Mouse (Mus musculus): ENCODE measurements around the gene Reg3g.

DNA sequence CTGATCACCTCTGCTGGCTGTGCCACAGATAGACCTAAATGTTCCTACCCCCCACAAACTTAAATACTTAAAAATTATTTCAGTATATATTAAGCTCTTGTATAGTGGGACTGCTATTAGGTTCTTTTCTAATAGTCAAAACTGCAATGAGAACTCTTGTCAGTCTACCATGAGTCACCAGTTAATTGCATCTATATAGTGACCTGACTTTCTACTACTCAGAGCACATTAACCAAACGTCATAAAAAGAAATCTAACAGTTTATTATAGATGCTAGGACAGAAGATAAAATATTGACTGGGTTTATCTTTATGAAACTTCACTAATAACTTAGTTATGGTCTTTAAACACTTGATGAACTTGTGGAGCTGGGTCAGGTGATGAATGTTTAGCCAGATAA lies 21.5 kb downstream of the Reg3g start:
- no peak for TF ChIP-seq POLR2A (IDR thresholded peaks at IDR 0.05; ENCODE audit: insufficient read depth, low read depth, low read length)
- TF ChIP-seq EP300 (IDR thresholded peaks at IDR 0.05; ENCODE audit: insufficient read depth, low read depth, low read length) = no peak
